Mouse (Mus musculus): ENCODE measurements around the gene Usp49.
"Not testable (repeated sequence)": the region's sequence is repeated elsewhere in the genome, so short reads cannot be mapped to it uniquely, and the experiment has no call there.

The Usp49 gene

GRCm38 (mm10) chr17:47630678-47631065 lies at the start of gene Usp49:
Gene Usp49 (plus strand): TSS chr17:47630690.
- DNase-seq (ENCODE audit: low spot score in 2 of 2), result no peak

GRCm38 (mm10) chr17:47580962-47581361 lies 49.5 kb upstream of the Usp49 start:
- no peak for DNase-seq (ENCODE audit: low spot score in 2 of 2)

GRCm38 (mm10) chr17:47588517-47588916 lies 42.0 kb upstream of the Usp49 start:
- DNase-seq (ENCODE audit: low spot score in 2 of 2), result no peak

- no peak for DNase-seq (ENCODE audit: low spot score in 2 of 2)
Measured at GRCm38 (mm10) chr17:47591073-47591472, 39.4 kb upstream of the Usp49 start.

- peak; percentile 94 to 98 for DNase-seq (ENCODE audit: low spot score in 2 of 2)
Measured at GRCm38 (mm10) chr17:47593215-47593853, 37.2 kb upstream of the Usp49 start.

GRCm38 (mm10) chr17:47593854-47594182 lies 36.7 kb upstream of the Usp49 start:
- no peak for DNase-seq (ENCODE audit: low spot score in 2 of 2)

GRCm38 (mm10) chr17:47594183-47594968 lies 36.1 kb upstream of the Usp49 start:
- DNase-seq (ENCODE audit: low spot score in 2 of 2), result peak; percentile 77

GRCm38 (mm10) chr17:47594969-47595247 lies 35.6 kb upstream of the Usp49 start:
- DNase-seq (ENCODE audit: low spot score in 2 of 2), result peak in 1 of 2 experiments; percentile 40

- peak; percentile 76 to 81 for DNase-seq (ENCODE audit: low spot score in 2 of 2)
Measured at GRCm38 (mm10) chr17:47595248-47596161, 35.0 kb upstream of the Usp49 start.

- DNase-seq (ENCODE audit: low spot score in 2 of 2), result peak in 1 of 2 experiments; percentile 32
Measured at GRCm38 (mm10) chr17:47596162-47596838, 34.2 kb upstream of the Usp49 start.

GRCm38 (mm10) chr17:47596839-47597164 lies 33.7 kb upstream of the Usp49 start:
- no peak for DNase-seq (ENCODE audit: low spot score in 2 of 2)

- peak in 1 of 2 experiments; percentile 27 for DNase-seq (ENCODE audit: low spot score in 2 of 2)
Measured at GRCm38 (mm10) chr17:47597261-47597660, 33.2 kb upstream of the Usp49 start.

GRCm38 (mm10) chr17:47597838-47598579 lies 32.5 kb upstream of the Usp49 start:
- peak; percentile 56 to 65 for DNase-seq (ENCODE audit: low spot score in 2 of 2)

GRCm38 (mm10) chr17:47598580-47599304 lies 31.7 kb upstream of the Usp49 start:
- DNase-seq (ENCODE audit: low spot score in 2 of 2), result not testable (repeated sequence)

- peak; percentile 55 to 62 for DNase-seq (ENCODE audit: low spot score in 2 of 2)
Measured at GRCm38 (mm10) chr17:47599511-47600297, 30.8 kb upstream of the Usp49 start.

GRCm38 (mm10) chr17:47600601-47601388 lies 29.7 kb upstream of the Usp49 start:
- peak; percentile 42 to 53 for DNase-seq (ENCODE audit: low spot score in 2 of 2)

- DNase-seq (ENCODE audit: low spot score in 2 of 2), result peak; percentile 37
Measured at GRCm38 (mm10) chr17:47601389-47601755, 29.1 kb upstream of the Usp49 start.

- no peak for DNase-seq (ENCODE audit: low spot score in 2 of 2)
Measured at GRCm38 (mm10) chr17:47602289-47602688, 28.2 kb upstream of the Usp49 start.

GRCm38 (mm10) chr17:47606220-47606619 lies 24.3 kb upstream of the Usp49 start:
- peak; percentile 54 to 77 for DNase-seq (ENCODE audit: low spot score in 2 of 2)
